Mouse (Mus musculus) testis, adult 2 months (tissue): Measurements from ENCODE around the gene Sh3bp4.

Experiments
- CTCF ChIP-seq: fragments of 200-500 bp; IDR thresholded peaks from 2 replicates; pipeline ENCODE4 v1.5.1; 2012; ENCODE audit warnings: low read depth, mild to moderate bottlenecking, inconsistent platforms, low read length, moderate library complexity; ENCODE audit not compliant: control insufficient read depth, insufficient read depth, insufficient replicate concordance
- POLR2A ChIP-seq: fragments of 200-500 bp; IDR thresholded peaks from 2 replicates; pipeline ENCODE4 v1.6.1; 2012; ENCODE audit warnings: low read depth, mild to moderate bottlenecking, inconsistent platforms, low read length, moderate library complexity; ENCODE audit not compliant: control insufficient read depth

- TF ChIP-seq CTCF, result no peak
- TF ChIP-seq POLR2A, result no peak
These were observed 63.1 kb downstream of the Sh3bp4 start for GRCm38 (mm10) chr1:89133266-89133665.
